Mouse (Mus musculus): ENCODE results near the gene Zfyve1.
"Not testable (repeated sequence)": the region's sequence is repeated elsewhere in the genome, so short reads cannot be mapped to it uniquely, and the experiment has no call there.

The Zfyve1 gene

GRCm38 (mm10) chr12:83597025-83597501, at the start of gene Zfyve1:
Zfyve1 (minus strand) TSS chr12:83597222.
- Histone ChIP-seq H3K27me3 (ENCODE audit: insufficient read depth, low read length) (no peaks in the 10 kb centered on the region), H3K36me3 (ENCODE audit: insufficient read depth, low read length) (peaks cover 67% of the 10 kb centered on the region), H3K4me3 (replicated peaks; ENCODE audit: low read length) (peak within 1 kb of the TSS; percentile 93), H3K9me3 (ENCODE audit: low read length) (no peaks in the 10 kb centered on the region), H3K4me1 (replicated peaks; ENCODE audit: low read depth, low read length) (peaks cover 64% of the 10 kb centered on the region)
- TF ChIP-seq POU5F1 (IDR thresholded peaks at IDR 0.05; ENCODE audit: borderline replicate concordance, low read length) (no peak), NANOG (IDR thresholded peaks at IDR 0.05; ENCODE audit: borderline replicate concordance, low read length) (no peak), CTCF (conservative IDR thresholded peaks at IDR 0.05; ENCODE audit: low read length) (no peak)

- Histone ChIP-seq H3K4me1 (replicated peaks; ENCODE audit: low read depth, low read length) (peaks cover 41% of the 10 kb centered on the region), H3K27me3 (ENCODE audit: insufficient read depth, low read length) (no peaks in the 10 kb centered on the region), H3K36me3 (ENCODE audit: insufficient read depth, low read length) (peaks cover 92% of the 10 kb centered on the region), H3K9me3 (ENCODE audit: low read length) (no peaks in the 10 kb centered on the region), H3K4me3 (replicated peaks; ENCODE audit: low read length) (no peak overlapping the region)
- TF ChIP-seq POU5F1 (IDR thresholded peaks at IDR 0.05; ENCODE audit: borderline replicate concordance, low read length) (no peak), CTCF (conservative IDR thresholded peaks at IDR 0.05; ENCODE audit: low read length) (no peak), NANOG (IDR thresholded peaks at IDR 0.05; ENCODE audit: borderline replicate concordance, low read length) (no peak)
These were observed 46.1 kb upstream of the Zfyve1 start for GRCm38 (mm10) chr12:83643116-83643515.

DNA sequence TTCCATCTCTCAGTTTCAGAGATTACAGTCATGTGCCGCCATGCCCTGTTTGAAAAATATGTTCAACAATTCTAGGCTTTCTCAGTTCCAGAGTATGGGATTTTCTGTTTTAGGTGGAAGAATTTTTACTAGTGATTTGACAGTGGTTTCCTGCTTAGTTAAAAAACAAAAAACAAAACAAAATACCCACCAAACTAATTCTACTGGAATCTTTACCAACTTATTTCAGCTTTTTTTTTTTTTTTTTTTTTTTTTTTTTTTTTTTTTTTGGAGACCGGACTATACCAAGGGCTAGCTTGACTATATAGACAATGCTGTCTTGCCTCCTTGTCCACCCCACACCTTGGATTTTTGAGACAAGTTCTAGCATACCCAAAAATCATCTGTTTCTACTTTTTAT, 44.2 kb upstream of the Zfyve1 start:
- Histone ChIP-seq H3K9me3 (ENCODE audit: low read length) (no peaks in the 10 kb centered on the region), H3K4me1 (replicated peaks; ENCODE audit: low read depth, low read length) (peaks cover 56% of the 10 kb centered on the region), H3K4me3 (replicated peaks; ENCODE audit: low read length) (no peak overlapping the region), H3K36me3 (ENCODE audit: insufficient read depth, low read length) (peaks cover 92% of the 10 kb centered on the region), H3K27me3 (ENCODE audit: insufficient read depth, low read length) (no peaks in the 10 kb centered on the region)
- no peak for TF ChIP-seq POU5F1 (IDR thresholded peaks at IDR 0.05; ENCODE audit: borderline replicate concordance, low read length)
- no peak for TF ChIP-seq CTCF (conservative IDR thresholded peaks at IDR 0.05; ENCODE audit: low read length)
- TF ChIP-seq NANOG (IDR thresholded peaks at IDR 0.05; ENCODE audit: borderline replicate concordance, low read length): no peak

DNA sequence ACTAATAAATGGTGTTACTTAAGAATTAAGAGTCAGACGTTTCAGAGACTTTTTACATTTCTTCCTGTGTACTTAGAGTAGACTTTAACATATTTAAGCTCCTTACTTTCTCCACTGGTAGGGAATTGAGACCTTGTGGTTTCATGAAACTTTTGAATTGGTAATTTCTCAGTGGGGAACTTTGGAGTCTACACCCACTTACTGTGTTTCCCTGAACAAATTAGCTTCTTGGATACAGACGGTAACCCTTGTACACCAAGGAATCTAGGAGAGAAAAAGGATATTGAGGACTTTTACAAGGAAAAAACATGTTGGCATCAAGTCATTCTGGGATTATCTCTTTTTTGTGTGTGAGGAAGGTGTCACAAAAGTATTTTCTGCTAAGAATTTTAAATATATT, 36.8 kb upstream of the Zfyve1 start:
- peaks cover 40% of the 10 kb centered on the region for H3K4me1 ChIP-seq (replicated peaks; ENCODE audit: low read depth, low read length)
- peak overlapping the region; percentile 97 for H3K4me3 ChIP-seq (replicated peaks; ENCODE audit: low read length)
- no peaks in the 10 kb centered on the region for H3K27me3 ChIP-seq (ENCODE audit: insufficient read depth, low read length)
- H3K9me3 ChIP-seq (ENCODE audit: low read length): no peaks in the 10 kb centered on the region
- TF ChIP-seq POU5F1 (IDR thresholded peaks at IDR 0.05; ENCODE audit: borderline replicate concordance, low read length) (no peak), NANOG (IDR thresholded peaks at IDR 0.05; ENCODE audit: borderline replicate concordance, low read length) (no peak), CTCF (conservative IDR thresholded peaks at IDR 0.05; ENCODE audit: low read length) (no peak)
- peaks cover 46% of the 10 kb centered on the region for H3K36me3 ChIP-seq (ENCODE audit: insufficient read depth, low read length)

DNA sequence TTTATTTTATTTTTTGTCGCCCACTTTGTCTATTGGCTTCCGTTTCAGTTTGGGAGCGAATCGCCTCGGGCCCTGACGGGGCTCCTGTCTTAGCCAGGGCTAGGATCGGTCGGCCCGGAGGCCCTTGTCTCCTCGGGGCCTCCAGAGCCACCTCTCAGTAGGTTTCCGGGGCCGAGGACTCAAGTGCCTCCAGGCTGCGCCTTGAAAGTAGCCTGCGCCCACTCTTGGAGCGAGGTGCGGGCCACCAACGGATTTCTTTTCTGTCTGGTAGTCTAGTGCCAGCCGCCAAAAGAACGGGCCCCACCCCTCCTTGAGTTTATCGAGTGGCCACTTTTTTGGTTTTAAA, 35.6 kb upstream of the Zfyve1 start:
- no peak for TF ChIP-seq NANOG (IDR thresholded peaks at IDR 0.05; ENCODE audit: borderline replicate concordance, low read length)
- no peak for TF ChIP-seq POU5F1 (IDR thresholded peaks at IDR 0.05; ENCODE audit: borderline replicate concordance, low read length)
- no peak for TF ChIP-seq CTCF (conservative IDR thresholded peaks at IDR 0.05; ENCODE audit: low read length)
- Histone ChIP-seq H3K27me3 (ENCODE audit: insufficient read depth, low read length) (no peaks in the 10 kb centered on the region), H3K9me3 (ENCODE audit: low read length) (no peaks in the 10 kb centered on the region), H3K36me3 (ENCODE audit: insufficient read depth, low read length) (peaks cover 36% of the 10 kb centered on the region), H3K4me1 (replicated peaks; ENCODE audit: low read depth, low read length) (peaks cover 33% of the 10 kb centered on the region), H3K4me3 (replicated peaks; ENCODE audit: low read length) (peak overlapping the region; percentile 97)

DNA sequence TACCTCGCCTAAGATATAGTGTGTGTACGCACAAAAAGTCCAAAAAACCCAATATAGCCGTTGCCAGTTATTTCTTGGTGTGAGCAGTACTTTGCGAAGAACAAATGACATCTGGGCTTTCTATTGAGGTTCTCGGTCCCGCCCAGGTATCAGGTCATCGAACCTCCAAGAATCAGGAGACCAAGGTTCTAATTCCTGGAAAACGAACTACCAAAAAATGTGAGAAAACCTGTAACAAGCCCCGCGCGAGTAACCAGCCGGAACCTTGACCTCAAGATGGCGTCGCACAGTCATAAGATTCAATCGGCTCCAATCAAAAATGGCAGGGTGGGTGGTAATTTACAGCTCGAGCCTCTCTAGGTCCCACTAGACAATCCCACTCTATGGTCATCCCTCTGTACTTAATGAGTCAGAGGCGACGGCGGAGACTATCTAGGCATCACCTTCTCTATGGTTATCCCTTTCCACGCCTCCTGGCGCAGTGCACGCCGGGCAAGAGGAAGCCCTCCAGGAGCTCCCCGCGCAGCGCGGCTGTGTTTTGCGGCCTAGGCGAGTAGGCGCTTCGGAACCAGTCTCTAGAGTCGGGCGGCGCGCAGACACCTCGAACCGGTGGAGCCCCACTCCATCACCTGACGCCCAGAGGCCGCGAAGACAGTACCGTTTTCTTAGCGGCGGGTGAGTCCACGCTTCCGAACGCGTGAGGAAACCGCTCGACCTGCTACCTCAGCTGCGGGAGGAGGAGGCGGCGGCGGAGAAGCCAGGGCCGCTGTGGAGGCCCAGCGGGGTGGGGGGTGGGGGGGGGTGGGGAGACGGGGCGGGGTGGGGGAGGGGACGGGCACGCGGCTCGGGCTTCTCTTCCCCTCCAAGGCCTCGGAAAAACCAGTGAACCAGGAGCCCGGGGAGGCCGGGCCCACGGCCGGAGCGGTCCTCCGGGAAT, 35.0 kb upstream of the Zfyve1 start:
- Histone ChIP-seq H3K4me3 (replicated peaks; ENCODE audit: low read length) (peak overlapping the region; percentile 97), H3K27me3 (ENCODE audit: insufficient read depth, low read length) (no peaks in the 10 kb centered on the region)
- TF ChIP-seq NANOG (IDR thresholded peaks at IDR 0.05; ENCODE audit: borderline replicate concordance, low read length): no peak
- no peak for TF ChIP-seq CTCF (conservative IDR thresholded peaks at IDR 0.05; ENCODE audit: low read length)
- TF ChIP-seq POU5F1 (IDR thresholded peaks at IDR 0.05; ENCODE audit: borderline replicate concordance, low read length): no peak

GRCm38 (mm10) chr12:83630936-83631335, 33.9 kb upstream of the Zfyve1 start, which contains the start of gene Rbm25:
Rbm25 (plus strand) TSS chr12:83631236.
- not testable (repeated sequence) for H3K9me3 ChIP-seq (ENCODE audit: low read length); H3K27me3 ChIP-seq (ENCODE audit: insufficient read depth, low read length)
- H3K36me3 ChIP-seq (ENCODE audit: insufficient read depth, low read length): peaks cover 19% of the 10 kb centered on the region
- H3K4me1 ChIP-seq (replicated peaks; ENCODE audit: low read depth, low read length): peaks cover 17% of the 10 kb centered on the region
- peak within 1 kb of the TSS; percentile 97 for H3K4me3 ChIP-seq (replicated peaks; ENCODE audit: low read length)

More for the DNA sequence above, 35.0 kb upstream of the Zfyve1 start:
- Histone ChIP-seq H3K9me3 (ENCODE audit: low read length) (no peaks in the 10 kb centered on the region), H3K36me3 (ENCODE audit: insufficient read depth, low read length) (peaks cover 29% of the 10 kb centered on the region), H3K4me1 (replicated peaks; ENCODE audit: low read depth, low read length) (peaks cover 27% of the 10 kb centered on the region)

GRCm38 (mm10) chr12:83624321-83624720, 27.3 kb upstream of the Zfyve1 start:
- Histone ChIP-seq H3K9me3 (ENCODE audit: low read length) (no peaks in the 10 kb centered on the region), H3K36me3 (ENCODE audit: insufficient read depth, low read length) (no peaks in the 10 kb centered on the region), H3K27me3 (ENCODE audit: insufficient read depth, low read length) (no peaks in the 10 kb centered on the region), H3K4me3 (replicated peaks; ENCODE audit: low read length) (peak overlapping the region; percentile 32), H3K4me1 (replicated peaks; ENCODE audit: low read depth, low read length) (peaks cover 33% of the 10 kb centered on the region)
- TF ChIP-seq CTCF (conservative IDR thresholded peaks at IDR 0.05; ENCODE audit: low read length) (no peak), NANOG (IDR thresholded peaks at IDR 0.05; ENCODE audit: borderline replicate concordance, low read length) (peak; percentile 51; the same call in 1 of the 2 replicates), POU5F1 (IDR thresholded peaks at IDR 0.05; ENCODE audit: borderline replicate concordance, low read length) (no peak)

Data from E14TG2a.4 (cell line).